Mouse (Mus musculus) granulocyte monocyte progenitor cell, adult 5-6 weeks (primary cell): ENCODE measurements around the gene St6galnac3. TPM values are rescaled to one million over a fixed set of nuclear protein-coding genes. Genes with fewer than 3 reads are reported as not detected.

Experiments used
- ATAC-seq: replicated peaks from 2 replicates; pipeline ENCODE4 v1.8.0; 2016; ENCODE audit warnings: mild to moderate bottlenecking, moderate TSS enrichment, inconsistent platforms; ENCODE audit not compliant: poor library complexity, severe bottlenecking
- total RNA-seq, 2 experiments: library from RNA; stranded (forward) in 1 of 2; stranded (reverse) in 1 of 2; fragments of 200-712, 200-1000 nt in 1 of 2; fragments of >200 nt in 1 of 2; fragmentation: Nextera tagmentation in 1 of 2; gene quantifications; 2 replicates each; pipeline ENCODE4 v1.2.3; 2014 to 2017

Gene St6galnac3
- total RNA-seq, 2 experiments from 2014 or later: 0.31 to 4.2 TPM

DNA sequence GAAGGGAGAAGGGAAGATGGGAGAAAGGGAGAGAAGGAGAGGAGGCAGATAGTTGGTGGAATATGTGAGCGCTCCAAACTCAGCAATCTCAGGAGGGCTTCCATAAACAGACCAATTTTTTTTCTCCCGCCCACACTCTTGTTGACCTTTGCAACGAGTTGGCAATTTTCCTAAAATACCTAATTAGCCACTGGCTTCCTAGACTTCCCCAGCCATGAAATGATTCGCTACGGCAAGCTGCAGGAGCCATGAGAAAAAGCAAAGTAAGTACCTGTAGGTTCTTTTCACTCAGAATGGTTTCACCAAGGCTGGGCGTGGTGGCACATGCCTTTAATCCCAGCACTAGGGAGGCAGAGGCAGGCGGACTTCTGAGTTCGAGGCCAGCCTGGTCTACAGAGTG lies 25.9 kb downstream of the St6galnac3 start:
- no peak for ATAC-seq

DNA sequence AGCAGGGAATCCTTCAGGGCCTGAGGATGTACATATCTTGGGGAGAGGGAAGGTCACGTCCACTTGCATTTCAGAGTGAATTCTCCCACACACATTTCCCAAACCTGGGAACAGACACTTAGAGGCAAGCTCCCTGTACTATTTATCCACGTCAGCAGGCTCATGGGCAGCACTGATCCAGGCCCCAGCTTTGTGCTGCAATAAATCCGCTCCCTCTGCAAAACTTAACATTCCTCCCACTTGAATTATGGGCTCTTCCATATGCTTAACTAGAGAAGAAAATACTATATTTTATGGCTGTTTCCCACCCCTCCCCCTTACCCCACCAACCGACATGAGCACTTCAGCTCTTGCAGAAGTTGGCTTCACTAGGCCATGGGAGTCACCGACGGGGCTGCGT lies 32.0 kb downstream of the St6galnac3 start:
- no peak for ATAC-seq

DNA sequence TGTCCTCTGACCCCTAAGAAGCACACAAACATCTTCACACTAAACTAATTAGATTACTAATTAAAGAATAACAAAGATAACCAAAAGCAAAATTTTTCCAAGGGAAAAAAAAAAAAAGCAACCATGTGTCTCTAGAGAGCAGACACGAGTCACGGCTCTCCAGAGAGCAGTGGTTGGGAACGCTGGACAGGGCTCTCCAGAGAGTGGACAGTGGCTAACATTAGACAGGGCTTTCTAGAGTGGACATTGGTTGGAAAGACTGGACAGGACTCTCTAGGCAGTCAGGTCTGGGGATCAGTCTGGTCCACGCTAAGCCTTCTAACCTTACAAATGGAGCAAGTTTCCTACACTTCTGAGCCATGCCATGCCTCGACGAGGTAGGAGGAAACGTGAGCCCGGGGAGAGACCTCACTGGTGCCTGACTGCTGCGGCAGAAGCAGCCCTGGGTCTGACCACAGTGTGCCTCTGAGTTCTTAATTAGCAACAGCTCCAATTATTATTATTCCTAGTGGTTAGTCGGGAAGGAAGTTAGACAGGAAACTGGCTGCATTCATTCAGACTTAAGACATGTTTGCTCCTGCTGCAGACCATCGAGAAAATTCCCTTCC lies 32.7 kb downstream of the St6galnac3 start:
- ATAC-seq: peak; percentile 31

DNA sequence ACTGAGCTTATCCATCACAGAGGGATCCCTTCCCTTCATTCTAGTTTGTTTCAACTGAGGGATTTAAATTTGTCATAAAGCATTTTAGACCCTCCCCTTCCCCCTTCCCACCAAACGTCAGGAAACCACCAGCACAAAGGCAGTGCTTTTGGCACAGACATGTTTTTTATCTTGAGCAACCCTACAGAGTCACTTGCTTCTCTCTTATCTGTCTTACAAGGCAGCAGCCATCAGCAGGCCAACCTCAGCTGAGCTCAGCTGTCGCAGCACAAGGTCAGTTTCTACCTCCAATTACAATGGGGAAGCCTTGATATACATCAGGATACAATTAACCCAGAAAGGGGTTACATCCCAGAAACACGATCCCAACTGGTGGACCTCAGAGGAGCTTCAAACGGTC lies 33.4 kb downstream of the St6galnac3 start:
- peak; percentile 40 for ATAC-seq

DNA sequence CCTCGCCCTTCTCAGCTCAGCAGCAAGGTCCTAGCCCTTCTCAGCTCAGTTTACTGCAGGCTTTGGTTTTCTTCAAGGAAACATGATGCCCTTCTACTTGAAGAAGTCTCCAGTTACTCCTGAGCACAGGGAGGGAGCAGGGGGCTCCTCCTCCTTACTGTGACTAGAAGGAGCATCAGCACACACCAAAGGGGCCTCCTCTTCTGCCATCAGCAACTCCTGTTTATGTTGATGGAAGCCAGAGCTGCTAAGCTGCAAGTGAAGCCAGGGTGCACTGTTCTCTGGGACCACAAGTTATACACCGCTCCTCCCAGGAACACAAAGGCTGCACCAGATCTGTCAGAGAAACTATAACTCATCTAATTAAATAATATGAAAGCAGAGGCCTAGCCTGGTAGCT lies 34.4 kb downstream of the St6galnac3 start:
- no peak for ATAC-seq

DNA sequence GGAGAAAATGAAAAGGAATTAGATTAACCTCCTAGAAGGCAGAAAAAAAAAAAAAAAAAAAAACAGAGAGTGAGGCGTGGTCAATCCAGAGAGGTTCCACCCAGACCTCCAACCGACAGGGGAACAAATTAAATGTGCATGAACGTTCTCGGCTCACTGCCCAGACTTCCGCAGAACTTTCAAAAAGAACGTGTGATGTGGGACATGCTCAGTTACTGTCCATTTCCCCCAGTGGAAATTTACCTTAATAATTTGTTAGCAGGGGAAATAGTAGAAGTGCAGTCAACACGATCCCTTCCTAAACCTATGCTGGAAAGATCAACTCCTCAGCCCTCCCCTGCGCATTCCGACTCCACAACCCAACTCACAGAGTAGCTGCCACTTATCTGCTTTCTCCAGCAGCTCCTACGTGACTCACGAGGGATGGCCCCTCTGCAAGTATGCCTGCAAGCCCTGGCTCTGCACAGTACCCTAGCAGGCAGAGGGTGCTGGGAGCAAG lies 35.1 kb downstream of the St6galnac3 start:
- no peak for ATAC-seq

DNA sequence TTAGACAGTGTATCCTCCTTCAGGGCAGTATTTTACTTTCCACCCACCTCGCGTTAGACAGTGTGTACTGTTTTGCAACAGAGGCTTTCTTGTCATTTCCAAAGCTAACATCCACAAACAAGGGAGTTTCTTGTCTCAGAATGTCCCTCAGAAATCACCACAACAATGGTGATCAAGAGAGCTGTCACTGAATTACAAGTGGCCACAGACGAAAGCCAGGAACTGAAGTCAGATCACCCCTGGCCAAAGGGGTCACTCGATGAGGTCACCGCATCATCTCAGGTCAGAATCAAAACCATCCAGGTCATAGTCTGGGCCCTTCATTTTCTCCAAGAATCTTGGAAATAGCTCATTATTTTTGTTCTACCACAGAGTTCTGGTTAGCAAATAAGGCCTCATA lies 37.1 kb downstream of the St6galnac3 start:
- no peak for ATAC-seq

DNA sequence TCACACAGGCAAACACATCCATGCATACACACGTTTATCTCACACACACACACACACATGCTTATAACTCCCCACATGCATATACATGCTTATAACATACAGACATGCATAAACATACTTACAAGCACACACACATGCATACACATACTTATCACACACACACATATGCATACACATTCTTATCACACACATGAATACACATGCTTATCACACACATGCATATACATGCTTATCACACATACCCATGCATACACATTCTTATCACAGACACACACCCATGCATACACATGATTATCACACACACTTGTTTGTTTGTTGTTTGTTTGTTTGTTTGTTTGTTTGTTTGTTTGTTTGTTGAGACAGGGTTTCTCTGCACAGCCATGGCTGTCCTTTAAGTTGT lies 40.1 kb downstream of the St6galnac3 start:
- ATAC-seq: no peak

DNA sequence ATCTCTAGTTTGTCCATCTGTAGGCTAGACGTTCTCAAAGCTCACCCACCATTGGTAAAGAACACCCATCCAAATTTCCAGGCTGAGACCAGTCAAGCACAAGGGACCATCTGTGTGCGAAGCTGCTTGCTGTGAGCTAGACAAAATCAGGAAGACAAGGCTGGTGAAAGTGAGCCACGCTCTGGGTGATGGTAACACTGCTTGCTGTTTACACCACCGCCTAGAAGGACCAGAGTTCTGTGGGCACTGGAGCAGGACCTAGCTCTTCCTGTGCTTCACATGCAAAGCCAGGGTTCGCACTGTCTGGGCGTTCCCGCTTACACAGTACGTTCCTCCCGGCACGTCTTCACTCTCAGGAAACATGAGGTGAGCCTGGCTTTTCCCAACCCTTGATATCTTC lies 42.7 kb downstream of the St6galnac3 start:
- no peak for ATAC-seq

DNA sequence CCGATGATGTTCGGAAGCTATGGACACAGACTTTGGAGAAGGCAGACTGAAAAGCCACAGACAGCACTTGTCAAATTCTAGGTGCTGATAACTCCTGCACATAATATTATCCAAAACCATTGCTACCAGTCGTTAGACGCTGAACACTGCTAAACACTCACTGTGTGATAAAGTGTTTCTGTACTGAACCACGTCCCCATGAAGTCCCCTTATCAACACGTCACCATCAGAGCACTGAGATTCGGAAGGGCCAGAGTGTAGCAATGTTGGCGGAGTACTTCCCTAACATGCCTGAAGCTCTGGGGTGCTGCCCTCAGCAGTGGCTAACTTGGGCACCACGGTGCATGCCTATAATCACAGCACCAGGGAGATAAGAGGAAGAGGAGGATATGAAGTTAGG lies 43.3 kb downstream of the St6galnac3 start:
- ATAC-seq: peak; percentile 45; the same call in 1 of the 2 replicates

DNA sequence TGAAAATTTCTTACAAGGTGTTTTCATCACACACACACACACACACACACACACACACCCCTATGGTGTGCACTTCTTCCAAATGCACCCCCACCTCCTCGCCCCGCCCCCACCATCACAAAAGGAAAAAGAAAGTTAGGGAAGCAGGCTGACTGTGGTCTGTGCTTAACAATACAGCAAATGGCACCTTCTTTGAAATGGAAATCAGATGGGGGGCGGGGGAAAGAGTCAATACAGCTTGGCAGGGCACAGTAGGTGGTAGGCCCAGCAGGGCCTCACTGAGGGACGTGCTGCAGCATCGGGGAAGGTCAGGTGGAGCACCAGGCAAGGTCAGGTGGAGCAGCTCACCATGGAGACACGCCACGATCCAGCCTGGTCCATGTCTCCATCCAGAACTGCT lies 49.1 kb downstream of the St6galnac3 start:
- no peak for ATAC-seq

DNA sequence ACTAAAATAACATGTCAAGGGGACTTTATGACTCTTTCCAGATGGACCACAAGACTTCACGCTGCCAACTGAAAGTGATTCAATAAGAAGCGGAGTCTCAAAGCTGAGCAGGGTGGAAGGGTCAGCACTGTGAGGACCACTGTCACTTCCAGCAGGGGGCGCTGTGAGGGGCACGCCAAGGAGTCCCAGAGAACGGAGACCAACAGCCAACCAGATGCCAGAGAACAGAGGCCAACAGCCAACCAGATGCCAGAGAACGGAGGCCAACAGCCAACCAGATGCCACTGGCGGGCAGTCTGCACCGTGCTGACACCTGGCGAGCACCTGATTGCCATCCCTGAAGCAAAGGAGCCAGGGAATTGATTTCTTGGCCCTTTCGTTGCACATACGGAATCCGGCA lies 49.9 kb downstream of the St6galnac3 start:
- peak; percentile 31; the same call in 1 of the 2 replicates for ATAC-seq

DNA sequence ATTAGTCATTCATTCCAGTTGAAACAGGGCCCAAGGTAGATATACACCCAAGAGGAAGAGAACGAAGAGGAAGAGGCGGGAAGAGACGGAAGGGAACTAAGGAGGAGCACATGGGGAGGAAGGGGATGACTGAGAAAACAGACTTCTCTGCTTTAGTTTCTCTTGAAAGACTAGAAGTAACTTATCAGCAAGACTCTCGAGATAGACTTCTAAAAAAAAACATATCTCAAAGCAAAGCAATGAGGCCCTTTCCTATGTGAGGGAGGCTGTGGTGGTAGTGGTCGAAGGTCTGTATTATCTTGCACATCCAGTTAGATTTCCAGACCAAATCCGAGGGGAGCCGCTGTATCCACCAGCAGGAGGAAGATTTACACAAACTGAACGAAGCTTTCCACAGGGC lies 50.6 kb downstream of the St6galnac3 start:
- no peak for ATAC-seq

DNA sequence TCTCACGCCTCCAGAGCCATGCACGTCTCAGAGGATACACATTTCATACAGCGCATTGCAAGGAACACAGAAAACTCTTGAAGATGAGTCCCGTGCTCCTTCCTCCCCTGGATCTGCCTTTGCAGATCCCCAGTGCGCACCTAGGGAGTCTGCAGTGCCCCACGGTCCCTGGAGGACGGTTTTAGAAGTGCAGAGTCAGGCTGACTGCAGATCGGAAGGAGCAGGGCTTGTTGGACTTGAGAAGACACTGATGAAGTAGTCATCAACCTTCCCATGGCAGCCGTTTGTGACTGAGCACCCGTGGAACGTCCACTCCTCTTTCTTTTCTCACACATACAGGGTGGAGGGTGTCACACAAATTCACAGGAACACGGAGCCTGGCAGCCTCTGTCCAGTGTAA lies 51.5 kb downstream of the St6galnac3 start:
- no peak for ATAC-seq

DNA sequence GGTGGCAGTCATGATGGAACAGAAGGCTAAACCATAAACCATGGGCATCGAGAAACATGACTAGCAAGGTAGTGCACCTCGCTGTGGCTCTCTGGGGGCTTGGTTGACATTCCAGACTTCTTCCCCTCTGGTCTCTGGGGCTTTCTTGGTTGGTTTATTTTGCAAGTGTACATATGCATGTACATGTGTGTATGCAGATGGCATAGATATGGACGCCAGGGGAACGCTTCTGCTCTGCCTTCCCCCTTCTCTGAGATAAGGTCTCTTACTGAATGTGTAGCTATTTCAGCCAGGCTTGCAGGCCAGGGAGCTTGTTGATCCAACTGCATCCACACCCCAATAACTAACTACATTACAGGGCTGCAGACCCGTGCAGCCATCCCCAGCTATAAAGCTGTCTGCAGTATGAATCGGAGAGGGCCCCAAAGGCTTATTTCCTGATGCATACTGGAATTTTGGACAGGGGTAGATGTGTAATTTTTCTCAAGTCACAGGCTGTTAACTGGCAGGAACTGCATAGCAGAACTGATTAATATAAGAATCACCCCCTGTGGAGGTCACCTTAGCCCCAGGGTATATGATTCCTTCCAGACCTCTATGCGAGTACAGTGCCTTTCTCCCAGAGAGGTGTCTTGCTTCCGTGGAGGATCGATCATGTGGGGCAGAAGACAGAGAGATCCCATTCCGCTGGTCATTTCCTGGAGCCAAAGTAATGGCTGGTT lies 53.9 kb downstream of the St6galnac3 start:
- ATAC-seq: no peak

DNA sequence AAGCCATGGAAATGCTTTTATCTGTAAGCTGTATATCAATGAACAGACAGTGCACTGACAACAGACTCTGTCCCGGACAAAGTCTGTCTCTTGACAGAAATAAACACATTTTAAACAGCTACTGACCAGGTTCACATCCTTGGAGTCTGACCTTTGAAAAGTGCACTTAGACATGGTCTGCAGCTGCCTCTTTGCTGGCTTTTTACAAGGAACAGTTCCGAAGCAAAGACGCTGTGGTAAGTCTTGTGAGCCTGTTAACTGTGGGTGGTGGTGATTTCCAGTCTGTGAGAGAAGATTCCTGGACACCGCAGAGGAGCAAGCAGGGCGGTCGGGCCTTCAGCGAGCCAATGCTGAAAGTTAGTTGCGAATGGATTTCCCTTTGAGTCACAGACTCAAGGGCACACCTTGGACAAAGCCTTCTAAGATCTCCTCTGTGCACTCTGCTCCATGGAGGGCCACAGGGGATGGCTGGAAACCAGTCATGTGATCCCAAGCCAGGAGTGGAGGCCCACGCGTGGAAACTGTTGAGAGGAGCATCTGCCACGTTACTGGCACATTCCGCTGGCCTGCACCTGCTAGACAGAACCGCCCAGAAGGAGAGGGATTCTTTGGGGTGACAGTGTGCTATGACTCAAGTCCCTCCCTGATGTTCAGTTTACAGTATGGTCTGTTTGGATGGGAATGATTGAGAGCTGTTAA lies 55.1 kb downstream of the St6galnac3 start:
- ATAC-seq: no peak

DNA sequence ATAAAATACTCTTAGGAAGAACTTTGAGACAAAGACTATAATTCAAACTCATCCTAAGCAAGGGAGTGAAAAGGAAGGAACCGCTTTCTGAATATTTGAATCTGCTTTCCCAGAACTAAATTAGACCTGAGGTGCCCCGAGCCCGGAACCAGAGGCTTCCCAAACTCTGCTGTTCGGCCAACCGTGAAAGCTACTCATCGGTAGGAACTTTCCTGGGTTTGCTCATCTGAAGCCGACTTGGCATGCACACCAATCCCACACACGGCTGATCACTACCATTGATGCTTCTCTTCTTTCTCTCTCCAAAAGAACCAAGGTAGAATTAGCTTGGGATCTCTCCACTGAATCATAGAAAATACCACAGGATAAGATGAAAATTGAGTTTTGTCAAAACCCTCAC lies 55.6 kb downstream of the St6galnac3 start:
- no peak for ATAC-seq

DNA sequence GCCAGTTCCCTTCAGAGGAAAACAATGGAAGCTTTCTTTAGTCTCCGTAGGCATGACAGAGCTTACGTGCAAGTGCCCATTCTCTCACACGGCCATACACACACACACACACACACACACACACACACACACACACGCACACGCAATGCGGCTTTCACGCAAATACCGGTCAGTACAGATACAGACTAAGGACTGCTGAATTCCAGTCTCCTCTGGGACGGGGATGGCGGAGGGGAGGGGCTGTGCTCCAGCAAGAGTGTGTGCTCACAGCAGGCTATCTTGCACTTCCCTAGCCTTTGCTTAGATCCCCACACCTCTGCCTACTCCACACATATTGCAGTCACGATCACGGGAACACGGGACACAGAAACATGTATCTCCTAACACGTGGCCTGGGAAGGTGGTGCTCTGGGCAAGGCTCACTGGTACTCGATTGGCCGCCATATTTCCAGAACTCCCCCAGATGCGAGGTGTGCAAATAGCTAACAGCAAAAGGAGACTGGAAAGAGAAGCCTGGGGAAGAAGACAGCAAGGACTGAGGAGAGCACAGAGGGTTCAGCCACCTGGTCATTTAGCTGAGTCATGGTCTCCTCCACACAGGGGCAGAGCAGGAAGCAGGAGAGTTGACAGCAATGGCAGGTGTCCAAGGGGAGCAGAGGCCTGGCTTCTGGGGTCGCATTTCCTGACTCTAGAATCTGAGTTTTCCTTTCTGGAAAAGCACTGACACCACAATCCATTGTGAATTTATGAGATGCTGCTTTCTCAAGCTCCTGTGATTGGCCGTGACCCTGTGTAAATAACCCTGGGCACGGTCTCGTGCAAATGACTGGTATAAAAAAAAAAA lies 56.3 kb downstream of the St6galnac3 start:
- ATAC-seq: peak; percentile 77

DNA sequence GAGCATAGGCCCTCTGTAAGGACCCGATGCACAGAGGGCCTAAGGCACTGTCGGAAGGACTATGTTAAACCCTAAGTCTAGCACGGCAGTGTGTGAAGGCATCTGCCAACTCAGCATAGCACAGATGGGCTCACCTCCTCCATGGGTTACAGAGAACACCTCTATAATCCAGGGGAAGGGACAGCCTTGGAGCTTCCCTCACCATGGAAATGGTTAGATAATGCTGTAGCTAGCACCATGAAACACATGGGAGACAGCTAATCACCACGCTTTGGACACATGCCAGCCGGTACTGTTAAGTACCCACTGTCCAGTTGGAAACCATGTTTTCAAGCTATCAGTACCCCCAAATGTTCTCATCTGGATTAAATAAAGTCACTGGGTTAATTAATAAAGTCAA lies 60.3 kb downstream of the St6galnac3 start:
- no peak for ATAC-seq

DNA sequence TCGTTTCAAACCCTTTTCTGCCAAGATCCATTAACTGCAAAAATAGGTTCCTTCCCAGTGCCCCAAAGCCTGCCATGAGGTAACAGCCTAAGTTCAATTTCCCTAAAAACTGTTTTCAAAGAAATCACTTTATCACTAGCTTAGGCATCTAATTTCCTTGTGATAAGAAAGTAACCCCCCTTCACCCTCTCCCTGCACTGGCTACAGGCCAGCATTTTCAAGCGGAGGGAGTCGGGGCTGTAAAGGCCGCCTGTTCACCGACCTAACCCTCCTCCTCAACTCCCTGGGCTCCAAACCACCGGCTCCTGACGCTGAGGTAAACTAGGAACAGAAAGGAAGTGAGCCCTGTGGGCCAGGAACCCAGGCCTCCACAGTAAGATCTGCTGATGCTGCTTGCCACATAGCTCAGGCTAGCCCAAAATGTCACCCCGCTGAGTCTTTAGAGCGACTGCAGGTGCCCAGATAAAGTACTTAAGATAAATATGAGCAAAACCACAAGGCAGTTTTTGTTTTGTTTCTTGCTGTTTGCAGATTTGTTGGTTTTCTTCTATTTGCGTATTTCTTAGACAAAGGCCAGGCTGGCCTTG lies 61.0 kb downstream of the St6galnac3 start:
- no peak for ATAC-seq
